ENCODE assay signal across 14 mouse cellular contexts in the genomic region with DNA sequence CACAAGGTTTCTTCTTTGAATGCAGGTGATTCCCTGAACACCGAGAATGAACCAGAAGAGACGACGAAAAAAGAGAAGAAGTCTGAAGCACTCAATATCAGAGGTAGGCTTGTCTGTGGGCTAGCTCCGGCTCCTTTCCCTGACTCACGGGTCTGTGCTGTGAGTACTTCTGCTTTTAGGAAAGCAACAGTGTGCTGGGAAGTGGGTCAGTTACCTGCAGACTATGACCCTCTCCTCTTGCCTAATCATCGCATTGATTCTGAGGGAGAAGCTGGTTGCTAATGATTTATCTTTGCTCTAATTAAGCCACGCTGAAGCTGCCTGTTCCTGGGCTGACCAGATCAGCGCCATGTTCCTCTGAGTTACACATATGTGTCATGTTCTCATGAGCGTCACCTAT. TPM values are rescaled to one million over a fixed set of nuclear protein-coding genes. Genes with fewer than 3 reads are reported as not detected.
A peak's percentile ranks its signal among the peaks of the same experiment; 100 is the strongest.
DNase-seq lines count a peak whose midpoint lies in the region; ATAC-seq and TF ChIP-seq lines count a peak whose summit lies in the region.
"Had no signal": no experiment of that assay in that cellular context is flagged by ENCODE, and none has a peak within 500 bp of the region (broad histone marks: within the 10 kb centered on the region; RNA-seq: fewer than 3 reads in every experiment).

No protein-coding gene starts in this region.

- WGBS in forebrain, embryonic 12.5 days, result 87% methylated on average over 9 of the region's 9 CpGs
- WGBS in limb, embryonic 13.5 days, result 81% methylated on average over 9 of the region's 9 CpGs
- WGBS in midbrain, postnatal 0 days, result 93% methylated on average over 9 of the region's 9 CpGs

- no peak for TF ChIP-seq CTCF in layer of hippocampus, adult 2 months (conservative IDR thresholded peaks at IDR 0.05)
- no peak for TF ChIP-seq CTCF in midbrain, postnatal 0 days (IDR thresholded peaks at IDR 0.05)

- H3K4me2 ChIP-seq in forebrain, embryonic 12.5 days, result peak overlapping the region; percentile 98
- peak overlapping the region; percentile 97 for H3K4me2 ChIP-seq in limb, embryonic 13.5 days (replicated peaks)
- H3K4me2 ChIP-seq in midbrain, postnatal 0 days (ENCODE audit: low read depth, low read length, poor library complexity, severe bottlenecking), result peak overlapping the region; percentile 85

- H3K4me3 ChIP-seq in layer of hippocampus, adult 2 months, result peak overlapping the region; percentile 77
- peak overlapping the region; percentile 57 for H3K4me3 ChIP-seq in forebrain, embryonic 12.5 days (replicated peaks)
- no peak overlapping the region for H3K4me3 ChIP-seq in limb, embryonic 13.5 days
- peak overlapping the region; percentile 63 for H3K4me3 ChIP-seq in midbrain, postnatal 0 days (ENCODE audit: low read depth, low read length)
- H3K4me3 ChIP-seq: myocyte had no signal

- peaks cover 4% of the 10 kb centered on the region; the same call in 1 of the 2 replicates for H3K9me3 ChIP-seq in forebrain, embryonic 12.5 days
- H3K9me3 ChIP-seq in limb, embryonic 13.5 days, result no peaks in the 10 kb centered on the region
- no peaks in the 10 kb centered on the region for H3K9me3 ChIP-seq in midbrain, postnatal 0 days (ENCODE audit: low read length)
- H3K9me3 ChIP-seq: embryonic facial prominence, embryonic 13.5 days had no signal

- H3K27ac ChIP-seq in layer of hippocampus, adult 2 months, result 0 out of 2 replicates have a peak overlapping the region, but pooled peaks have one; percentile 90
- H3K27ac ChIP-seq in forebrain, embryonic 12.5 days, result no peak overlapping the region
- H3K27ac ChIP-seq in limb, embryonic 13.5 days, result no peak overlapping the region
- H3K27ac ChIP-seq in midbrain, postnatal 0 days (ENCODE audit: low read depth, low read length), result no peak overlapping the region
- H3K27ac ChIP-seq: embryonic facial prominence, embryonic 13.5 days had no signal

- peaks cover 17% of the 10 kb centered on the region for H3K4me1 ChIP-seq in forebrain, embryonic 12.5 days
- H3K4me1 ChIP-seq in limb, embryonic 13.5 days, result peaks cover 10% of the 10 kb centered on the region
- peaks cover 10% of the 10 kb centered on the region for H3K4me1 ChIP-seq in midbrain, postnatal 0 days (ENCODE audit: insufficient read depth, low read length)

- H3K9ac ChIP-seq in forebrain, embryonic 12.5 days, result no peak overlapping the region
- H3K9ac ChIP-seq in limb, embryonic 13.5 days, result no peak overlapping the region
- H3K9ac ChIP-seq in midbrain, postnatal 0 days (replicated peaks; ENCODE audit: low read length, poor library complexity, severe bottlenecking), result no peak overlapping the region
- H3K9ac ChIP-seq: embryonic facial prominence, embryonic 13.5 days had no signal

- no peak for ATAC-seq in forebrain, embryonic 12.5 days (ENCODE audit: low FRiP score)
- no peak for ATAC-seq in limb, embryonic 13.5 days (ENCODE audit: low FRiP score, low read depth)
- ATAC-seq in midbrain, postnatal 0 days (ENCODE audit: low FRiP score), result no peak
- ATAC-seq in megakaryocyte, adult 5-6 weeks (ENCODE audit: poor library complexity, severe bottlenecking), result no peak

- H3K36me3 ChIP-seq in forebrain, embryonic 12.5 days (replicated peaks), result no peaks in the 10 kb centered on the region
- H3K36me3 ChIP-seq in limb, embryonic 13.5 days, result no peaks in the 10 kb centered on the region
- peaks cover 9% of the 10 kb centered on the region; the same call in 1 of the 2 replicates for H3K36me3 ChIP-seq in midbrain, postnatal 0 days (ENCODE audit: insufficient read depth, low read length)
- H3K36me3 ChIP-seq: embryonic facial prominence, embryonic 13.5 days had no signal

- peaks cover 53% of the 10 kb centered on the region for H3K27me3 ChIP-seq in forebrain, embryonic 12.5 days
- H3K27me3 ChIP-seq in limb, embryonic 13.5 days, result peaks cover 49% of the 10 kb centered on the region
- H3K27me3 ChIP-seq in midbrain, postnatal 0 days (ENCODE audit: insufficient read depth, low read length), result no peaks in the 10 kb centered on the region

- DNase-seq in layer of hippocampus, adult 2 months (ENCODE audit: low spot score in 2 of 2), result no peak
- DNase-seq in layer of hippocampus, adult 9-10 months (ENCODE audit: low spot score), result no peak
- no peak for DNase-seq in midbrain, postnatal 0 days (ENCODE audit: low spot score)
- no peak for DNase-seq in gastrocnemius, adult 18-20 months (ENCODE audit: low spot score)
- DNase-seq in kidney, adult 18-20 months, result no peak
- DNase-seq: cerebellum, adult 11 months; gastrocnemius, postnatal 25 days; right cerebral cortex, postnatal 4 days had no signal

RNA-seq across cellular contexts. Expression of a gene that starts 1.7 kb away (rescaled TPM):
- total RNA-seq in layer of hippocampus, adult 2 months (2021), result 1 to 10 TPM; 8.5 to 9.0 TPM
- 4.4 and 4.6 TPM in 2 replicates for polyA plus RNA-seq in forebrain, embryonic 12.5 days (2016; fragmentation: Nextera tagmentation; extraction: Ambion mirVana)
- 0.36 and 0.45 TPM in 2 replicates for polyA plus RNA-seq in limb, embryonic 13.5 days (2015; fragmentation: Nextera tagmentation; extraction: Ambion mirVana)
- total RNA-seq in midbrain, postnatal 0 days (2014; rRNA removed), result 19.1 and 21.9 TPM in 2 replicates
- polyA plus RNA-seq in midbrain, postnatal 0 days (2015; fragmentation: Nextera tagmentation; extraction: Ambion mirVana), result 6.6 and 6.8 TPM in 2 replicates
- under 1 TPM in 1 of 2 experiments, not detected in 1; 0.05 TPM for total RNA-seq in gastrocnemius, adult 18-20 months (2021)
- total RNA-seq in megakaryocyte, adult 5-6 weeks (2015), result 0.07 and 0.09 TPM in 2 replicates
- total RNA-seq in megakaryocyte, adult 5-6 weeks (2017), result 0.07 and 0.16 TPM in 2 replicates
- total RNA-seq: gastrocnemius, postnatal 25 days had no signal
- polyA plus RNA-seq: lung, embryonic 16.5 days; myocyte had no signal

Comparison
In these comparisons a context has a peak if more than half of its experiments do, and no peak if none do; other contexts are left out.
1. RNA of a gene that starts 1.7 kb away (total RNA-seq): 19.1 to 21.9 TPM in midbrain, postnatal 0 days and 8.5 to 9.0 TPM in layer of hippocampus, adult 2 months; 0.07 to 0.16 TPM in megakaryocyte, adult 5-6 weeks and 0.05 TPM in gastrocnemius, adult 18-20 months; every median in the first group is over 4 times any median in the second.
2. Peak in every context shown above with its lines, with median percentiles within 50 percentile points of each other: H3K4me2 ChIP-seq.